Mouse (Mus musculus): ENCODE measurements around the gene Prl7a2. TPM values are rescaled to one million over a fixed set of nuclear protein-coding genes. Genes with fewer than 3 reads are reported as not detected.

The Prl7a2 gene
- not detected in 2 replicates for polyA plus RNA-seq (2016; fragmentation: Nextera tagmentation; extraction: Ambion mirVana)

- WGBS, result 88% methylated on average over 4 of the region's 4 CpGs
These were observed at the start of gene Prl7a2 for GRCm38 (mm10) chr13:27667936-27668335. Prl7a2 (minus strand) TSS chr13:27668036.

GRCm38 (mm10) chr13:27716636-27717035 lies 48.8 kb upstream of the Prl7a2 start, which contains the start of gene Prl7d1:
Prl7d1 (minus strand) TSS chr13:27716736.
- Histone ChIP-seq H3K4me3 (no peak within 1 kb of the TSS), H3K4me1 (no peaks in the 10 kb centered on the region), H3K9me3 (replicated peaks) (no peaks in the 10 kb centered on the region), H3K27ac (no peak within 1 kb of the TSS), H3K27me3 (ENCODE audit: low read depth, poor library complexity, severe bottlenecking) (no peaks in the 10 kb centered on the region), H3K36me3 (no peaks in the 10 kb centered on the region)
- WGBS, result 86% methylated on average over 5 of the region's 5 CpGs
- DNase-seq (ENCODE audit: low spot score), result no peak

More at GRCm38 (mm10) chr13:27667936-27668335, at the start of gene Prl7a2:
- H3K36me3 ChIP-seq, result no peaks in the 10 kb centered on the region
- H3K27me3 ChIP-seq (ENCODE audit: low read depth, poor library complexity, severe bottlenecking), result no peaks in the 10 kb centered on the region
- H3K9me3 ChIP-seq (replicated peaks), result no peaks in the 10 kb centered on the region
- no peak within 1 kb of the TSS for H3K4me3 ChIP-seq
- H3K4me1 ChIP-seq, result no peaks in the 10 kb centered on the region
- no peak for DNase-seq (ENCODE audit: low spot score)
- H3K27ac ChIP-seq, result no peak within 1 kb of the TSS

- no peak for DNase-seq (ENCODE audit: low spot score)
- Histone ChIP-seq H3K9me3 (replicated peaks) (no peaks in the 10 kb centered on the region), H3K36me3 (no peaks in the 10 kb centered on the region), H3K27ac (no peak overlapping the region), H3K4me1 (no peaks in the 10 kb centered on the region), H3K4me3 (no peak overlapping the region), H3K27me3 (ENCODE audit: low read depth, poor library complexity, severe bottlenecking) (no peaks in the 10 kb centered on the region)
- WGBS, result 81% methylated on average over 2 of the region's 2 CpGs
These were observed 38.7 kb upstream of the Prl7a2 start for GRCm38 (mm10) chr13:27706521-27706920.

GRCm38 (mm10) chr13:27660747-27661146 lies 7.1 kb downstream of the Prl7a2 start:
- Histone ChIP-seq H3K4me3 (no peak overlapping the region), H3K9me3 (replicated peaks) (no peaks in the 10 kb centered on the region), H3K27me3 (ENCODE audit: low read depth, poor library complexity, severe bottlenecking) (no peaks in the 10 kb centered on the region), H3K27ac (no peak overlapping the region), H3K4me1 (no peaks in the 10 kb centered on the region), H3K36me3 (no peaks in the 10 kb centered on the region)
- no peak for DNase-seq (ENCODE audit: low spot score)
- 89% methylated on average over 2 of the region's 2 CpGs for WGBS

- no peak within 1 kb of the TSS for H3K27ac ChIP-seq
- no peak within 1 kb of the TSS for H3K4me3 ChIP-seq
- WGBS, result 96% methylated on average over 3 of the region's 3 CpGs
- no peaks in the 10 kb centered on the region for H3K36me3 ChIP-seq
- H3K9me3 ChIP-seq (replicated peaks), result no peaks in the 10 kb centered on the region
- no peaks in the 10 kb centered on the region for H3K27me3 ChIP-seq (ENCODE audit: low read depth, poor library complexity, severe bottlenecking)
- H3K4me1 ChIP-seq, result no peaks in the 10 kb centered on the region
- no peak for DNase-seq (ENCODE audit: low spot score)
These were observed 25.4 kb downstream of the Prl7a2 start, which contains the start of gene Prl7a1 for GRCm38 (mm10) chr13:27642393-27642792. Prl7a1 (minus strand) TSS chr13:27642493.

- no peaks in the 10 kb centered on the region for H3K4me1 ChIP-seq
- no peak within 1 kb of the TSS for H3K4me3 ChIP-seq
- 79% methylated on average over 4 of the region's 4 CpGs for WGBS
- H3K9me3 ChIP-seq (replicated peaks), result no peaks in the 10 kb centered on the region
- no peaks in the 10 kb centered on the region for H3K27me3 ChIP-seq (ENCODE audit: low read depth, poor library complexity, severe bottlenecking)
- H3K27ac ChIP-seq, result no peak within 1 kb of the TSS
- H3K36me3 ChIP-seq, result no peaks in the 10 kb centered on the region
- DNase-seq (ENCODE audit: low spot score), result no peak
These were observed 57.4 kb downstream of the Prl7a2 start, which contains the start of gene Prl7b1 for GRCm38 (mm10) chr13:27610482-27610881. Prl7b1 (minus strand) TSS chr13:27610582.

Other genes with a start within 250 kb of the Prl7a2 start
- not detected in 2 replicates for gene Prl8a6, start 229.3 kb downstream of the Prl7a2 start, polyA plus RNA-seq (2016; fragmentation: Nextera tagmentation; extraction: Ambion mirVana)
- gene Prl8a8, start 154.8 kb downstream of the Prl7a2 start, polyA plus RNA-seq (2016; fragmentation: Nextera tagmentation; extraction: Ambion mirVana), result not detected in 2 replicates
- gene Prl8a9, start 103.4 kb downstream of the Prl7a2 start, polyA plus RNA-seq (2016; fragmentation: Nextera tagmentation; extraction: Ambion mirVana), result not detected in 2 replicates
- not detected in 2 replicates for gene Prl8a1, start 85.9 kb downstream of the Prl7a2 start, polyA plus RNA-seq (2016; fragmentation: Nextera tagmentation; extraction: Ambion mirVana)
- not detected in 2 replicates for gene Prl7b1, start 57.5 kb downstream of the Prl7a2 start, polyA plus RNA-seq (2016; fragmentation: Nextera tagmentation; extraction: Ambion mirVana)
- gene Prl7a1, start 25.5 kb downstream of the Prl7a2 start, polyA plus RNA-seq (2016; fragmentation: Nextera tagmentation; extraction: Ambion mirVana), result not detected in 2 replicates
- not detected in 2 replicates for gene Prl7d1, start 48.7 kb upstream of the Prl7a2 start, polyA plus RNA-seq (2016; fragmentation: Nextera tagmentation; extraction: Ambion mirVana)
- not detected in 2 replicates for gene Prl7c1, start 112.8 kb upstream of the Prl7a2 start, polyA plus RNA-seq (2016; fragmentation: Nextera tagmentation; extraction: Ambion mirVana)
- not detected in 2 replicates for gene Prl2a1, start 133.6 kb upstream of the Prl7a2 start, polyA plus RNA-seq (2016; fragmentation: Nextera tagmentation; extraction: Ambion mirVana)
- gene Prl2c1, start 181.3 kb upstream of the Prl7a2 start, polyA plus RNA-seq (2016; fragmentation: Nextera tagmentation; extraction: Ambion mirVana), result not detected in 2 replicates